Mouse (Mus musculus) heart, postnatal 14 days (tissue): Measurements from ENCODE around the gene Fbxo27. TPM values are rescaled to one million over a fixed set of nuclear protein-coding genes. Genes with fewer than 3 reads are reported as not detected.
A peak's percentile ranks its signal among the peaks of the same experiment; 100 is the strongest.

ENCODE experiments used
- DNase-seq, 2 experiments: peaks; one replicate each; pipeline ENCODE4 v3.0.0; 2021 to 2022
- intact Hi-C: fragments of 180-260 bp; cut with DNase I; formaldehyde crosslinking; loops from one replicate; pipeline ENCODE4 v1.15.1; 2025
- total RNA-seq, 2 experiments: library from RNA; stranded (reverse); gene quantifications; 2 replicates each; pipeline ENCODE4 v1.2.3; 2021

Fbxo27 gene
- total RNA-seq, 2 experiments from 2014 or later: 0.17 to 0.62 TPM

DNA sequence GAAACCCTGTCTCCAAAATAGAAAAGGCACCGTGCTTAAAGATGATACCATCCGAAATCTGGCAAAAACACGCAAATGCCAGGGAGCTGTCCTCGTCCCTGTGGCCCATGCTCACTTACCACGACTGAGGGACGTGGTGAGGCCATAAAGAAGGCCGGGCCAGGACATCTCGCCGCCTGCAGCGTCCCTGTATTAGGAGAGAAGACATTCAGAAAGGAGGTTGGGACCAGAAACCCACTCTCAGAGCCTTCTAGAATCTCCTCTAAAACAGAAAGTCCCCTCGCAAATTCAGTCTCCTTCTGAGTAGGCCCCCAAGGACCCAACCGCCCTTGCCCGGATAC is 48.7 kb downstream of the Fbxo27 start:
- intact Hi-C loops: no loop called here
- no peak for DNase-seq

DNA sequence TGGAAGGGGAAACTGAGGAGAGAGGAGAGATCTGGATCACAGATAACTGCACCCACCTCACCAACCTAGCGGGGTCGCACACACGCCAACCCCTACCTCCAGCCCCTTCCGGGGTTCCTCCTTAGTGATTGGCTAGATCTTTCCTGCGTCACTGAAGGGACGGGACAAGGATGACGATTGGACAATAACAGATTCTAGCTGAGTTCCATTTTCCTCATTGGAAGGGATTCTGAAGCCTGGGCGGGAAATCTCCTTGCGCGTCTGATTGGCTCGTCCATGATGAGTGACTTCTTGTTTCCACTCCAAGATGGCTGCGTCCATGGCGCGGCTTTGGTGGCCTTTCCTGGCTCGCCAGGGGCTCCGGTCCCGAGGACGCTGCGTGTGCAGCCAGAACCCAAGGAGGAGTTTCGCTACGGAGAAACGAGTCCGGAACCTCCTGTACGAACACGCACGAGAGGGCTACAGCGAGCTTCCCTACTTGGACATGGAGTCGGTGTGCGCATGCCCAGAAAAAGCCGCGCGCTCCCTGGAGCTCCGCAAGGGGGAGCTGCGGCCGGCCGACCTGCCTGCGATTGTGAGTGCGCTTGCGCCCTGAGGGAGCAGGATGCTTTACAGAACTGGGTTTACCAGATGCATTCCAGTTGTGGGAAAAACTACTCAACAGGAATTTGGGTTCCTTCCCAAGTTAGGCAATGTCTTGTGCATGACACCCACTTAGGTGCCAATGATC is 49.2 kb downstream of the Fbxo27 start, which contains the start of the genes Mrps12 and Sars2:
Gene Mrps12 (minus strand): TSS at position 112 of the 730 bp plus-strand sequence.
Gene Sars2 (plus strand): TSS at position 284 of the 730 bp plus-strand sequence.
- DNase-seq: peak; percentile 95 to 97
- intact Hi-C loops: no loop called here

Other genes starting within 250 kb of the Fbxo27 start
- gene Lrfn1, start 240.9 kb upstream of the Fbxo27 start, total RNA-seq: 1 to 10 TPM in 1 of 2 experiments, under 1 TPM in 1; 0.69 to 1.1 TPM
- not detected for gene Ifnl2, start 182.4 kb upstream of the Fbxo27 start, total RNA-seq
- gene Ifnl3, start 170.0 kb upstream of the Fbxo27 start, total RNA-seq: not detected
- gene Sycn, start 152.0 kb upstream of the Fbxo27 start, total RNA-seq: not detected
- gene Nccrp1, start 145.6 kb upstream of the Fbxo27 start, total RNA-seq: not detected
- gene Samd4b, start 94.7 kb upstream of the Fbxo27 start, total RNA-seq: 10 to 100 TPM; 32.1 to 32.4 TPM
- 1 to 10 TPM; 8.5 to 9.9 TPM for gene Pak4, start 94.7 kb upstream of the Fbxo27 start, total RNA-seq
- not detected for gene Acp7, start 61.5 kb upstream of the Fbxo27 start, total RNA-seq
- gene Fbxo17, start 24.0 kb downstream of the Fbxo27 start, total RNA-seq: under 1 TPM; 0.44 to 0.74 TPM
- 10 to 100 TPM; 55.6 to 55.9 TPM for gene Mrps12, start 49.0 kb downstream of the Fbxo27 start, total RNA-seq
- 10 to 100 TPM; 14.1 to 16.3 TPM for gene Sars2, start 49.1 kb downstream of the Fbxo27 start, total RNA-seq
- not detected for gene Ccer2, start 63.3 kb downstream of the Fbxo27 start, total RNA-seq
- gene Sirt2, start 73.9 kb downstream of the Fbxo27 start, total RNA-seq: 10 to 100 TPM; 71.6 to 75.1 TPM
- 10 to 100 TPM; 15.9 to 18.0 TPM for gene Nfkbib, start 74.7 kb downstream of the Fbxo27 start, total RNA-seq
- gene Rinl, start 96.1 kb downstream of the Fbxo27 start, total RNA-seq: 1 to 10 TPM; 2.2 to 4.0 TPM
- 100 to 1,000 TPM; 314 to 317 TPM for gene Hnrnpl, start 115.7 kb downstream of the Fbxo27 start, total RNA-seq
- 1,000 to 10,000 TPM; 1,375 to 1,408 TPM for gene Ech1, start 132.4 kb downstream of the Fbxo27 start, total RNA-seq
- gene Lgals4, start 141.0 kb downstream of the Fbxo27 start, total RNA-seq: 10 to 100 TPM; 38.7 to 51.1 TPM
- 1 to 10 TPM; 3.2 to 3.6 TPM for gene Lgals7, start 171.0 kb downstream of the Fbxo27 start, total RNA-seq
- gene Capn12, start 188.6 kb downstream of the Fbxo27 start, total RNA-seq: under 1 TPM; 0.27 to 0.36 TPM